Mouse (Mus musculus): ENCODE data around the gene Scd1. TPM values are rescaled to one million over a fixed set of nuclear protein-coding genes. Genes with fewer than 3 reads are reported as not detected.

Gene Scd1
- total RNA-seq, 1 experiment from 2014 or later: 262 TPM

- DNase-seq: peak; percentile 32
Measured at GRCm38 (mm10) chr19:44364029-44364428, 43.6 kb downstream of the Scd1 start.

- DNase-seq: peak; percentile 92
Measured at GRCm38 (mm10) chr19:44363529-44363928, 44.1 kb downstream of the Scd1 start.

DNA sequence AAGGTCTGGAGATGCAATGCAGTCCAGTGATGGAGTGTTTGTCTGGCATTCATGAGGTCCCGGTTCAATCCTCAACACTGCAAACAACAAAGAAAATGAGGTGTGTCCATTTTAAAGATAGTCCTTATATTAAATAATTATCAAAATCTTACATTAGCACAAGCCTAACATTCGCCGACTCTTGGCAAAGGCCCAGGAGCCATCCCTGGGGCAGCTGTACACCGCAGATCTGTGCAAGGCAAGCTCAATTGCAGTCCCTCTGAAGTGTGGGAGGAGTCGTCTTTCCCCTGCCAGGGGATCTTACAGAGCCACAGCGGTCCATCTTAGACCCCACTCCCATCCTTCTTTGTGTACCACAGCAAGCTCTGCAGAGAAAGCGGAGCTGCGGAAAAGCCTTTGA lies 49.0 kb downstream of the Scd1 start:
- DNase-seq: peak; percentile 37

DNA sequence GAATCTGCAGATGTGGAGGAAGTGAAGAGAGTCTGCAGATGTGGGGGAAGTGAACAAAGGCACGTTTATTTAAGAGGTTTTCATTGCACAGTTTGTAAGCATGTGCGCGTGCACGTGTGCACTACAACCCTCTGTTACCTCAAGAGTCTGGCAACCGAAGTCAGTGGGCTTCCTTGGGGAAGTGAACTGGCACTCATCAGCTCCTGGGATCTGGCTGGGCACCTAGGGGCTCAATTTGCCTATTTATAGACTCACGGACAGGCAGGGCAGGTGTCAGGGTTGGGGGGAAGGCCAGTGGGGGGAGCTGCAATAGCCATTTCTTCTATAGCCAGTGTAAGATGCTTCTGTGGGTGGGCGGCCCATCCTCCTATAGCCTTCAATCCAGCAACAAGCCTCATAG lies 55.9 kb downstream of the Scd1 start:
- no peak for DNase-seq

DNA sequence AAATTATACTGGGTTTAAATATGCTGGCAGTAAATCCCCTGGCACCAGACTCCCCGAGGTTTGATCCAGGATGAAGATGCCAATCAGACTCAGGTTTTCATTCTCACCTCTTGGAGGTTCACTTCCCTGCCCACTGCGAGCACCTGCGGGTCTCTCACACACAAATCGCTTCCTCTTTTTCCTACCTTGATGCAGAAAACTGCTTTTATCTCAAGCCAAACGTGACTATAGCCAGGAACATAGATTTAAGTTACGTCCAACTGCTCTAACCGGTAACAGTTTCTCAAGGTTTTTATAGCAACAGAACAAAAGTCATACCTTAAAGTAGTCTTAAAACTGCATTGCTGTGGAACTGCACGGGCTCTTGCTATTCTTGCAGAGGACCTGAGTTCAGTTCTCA lies 58.0 kb downstream of the Scd1 start:
- DNase-seq: no peak

Other genes starting within 250 kb of the Scd1 start
- gene Pkd2l1, start 215.4 kb downstream of the Scd1 start, total RNA-seq (2021): not detected in 2 replicates
- gene Scd3, start 204.6 kb downstream of the Scd1 start, total RNA-seq (2021): 0.15 TPM in 1 of 2 replicates, not detected in the other
- 337 and 408 TPM in 2 replicates for gene Scd2, start 114.2 kb downstream of the Scd1 start, total RNA-seq (2021)
- 2.2 and 2.9 TPM in 2 replicates for gene Scd4, start 74.8 kb downstream of the Scd1 start, total RNA-seq (2021)
- gene Wnt8b, start 85.6 kb upstream of the Scd1 start, total RNA-seq (2021): 0.11 and 0.19 TPM in 2 replicates
- gene Sec31b, start 138.0 kb upstream of the Scd1 start, total RNA-seq (2021): 3.4 and 5.2 TPM in 2 replicates
- gene Gm20538, start 145.0 kb upstream of the Scd1 start, total RNA-seq (2021): not detected in 2 replicates
- 943 and 1,009 TPM in 2 replicates for gene Ndufb8, start 147.6 kb upstream of the Scd1 start, total RNA-seq (2021)
- 27.4 and 31.2 TPM in 2 replicates for gene Hif1an, start 155.0 kb upstream of the Scd1 start, total RNA-seq (2021)

Measured in adrenal gland, postnatal 14 days (tissue).